Mouse (Mus musculus) liver, embryonic 14.5 days (tissue): ENCODE results near the gene Ifit1bl2.

Experiments used
- CTCF ChIP-seq: IDR thresholded peaks from 2 replicates; pipeline ENCODE4 v1.5.1; 2016; ENCODE audit warnings: antibody characterized with exemption, low read depth, control low read depth
- EP300 ChIP-seq: IDR thresholded peaks from 2 replicates; pipeline ENCODE4 v1.6.1; 2016; ENCODE audit warnings: antibody characterized with exemption, low read depth

DNA sequence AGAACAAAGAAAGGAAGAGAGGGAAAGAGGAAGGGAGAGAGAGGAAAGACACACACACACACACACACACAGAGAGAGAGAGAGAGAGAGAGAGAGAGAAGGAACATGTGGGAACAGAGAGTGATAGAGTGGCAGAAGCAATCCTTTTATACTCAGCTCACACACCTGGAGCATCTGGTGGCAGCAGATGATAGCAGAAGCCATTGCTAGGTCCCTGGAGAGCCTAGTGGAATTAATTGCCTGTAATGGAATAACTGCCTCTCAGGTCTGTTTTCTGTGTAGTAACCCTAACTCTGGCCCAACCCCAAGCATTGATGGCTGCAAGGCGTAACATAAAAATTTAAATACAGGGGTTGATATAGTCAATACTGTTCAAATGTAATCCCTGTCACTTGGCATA is 69.5 kb downstream of the Ifit1bl2 start:
- TF ChIP-seq CTCF (no peak), EP300 (no peak)
